Mouse (Mus musculus) myocyte (in vitro differentiated cells): ENCODE results near the gene Glrx.

ENCODE experiments used
- MAX ChIP-seq: IDR thresholded peaks from one replicate; pipeline ENCODE4 v1.6.1; 2011; ENCODE audit warnings: low read depth, mild to moderate bottlenecking, control low read depth
- MYOD1 ChIP-seq, 3 experiments: IDR thresholded peaks; one replicate each; pipeline ENCODE4 v1.6.1; 2011; ENCODE audit warnings: control low read depth in 2 of 3, low read depth in 2 of 3, mild to moderate bottlenecking in 2 of 3, moderate library complexity in 1 of 3; ENCODE audit not compliant: insufficient read length in 2 of 3, control insufficient read depth in 1 of 3
- MYOG ChIP-seq, 3 experiments: IDR thresholded peaks; one replicate each; pipeline ENCODE4 v1.6.1; 2011; ENCODE audit warnings: control low read depth in 2 of 3, low read depth in 2 of 3, mild to moderate bottlenecking in 2 of 3; ENCODE audit not compliant: insufficient read length in 2 of 3, control insufficient read depth in 1 of 3, insufficient read depth in 1 of 3
- POLR2A ChIP-seq: IDR thresholded peaks from one replicate; pipeline ENCODE4 v1.6.1; 2011; ENCODE audit warnings: low read depth, mild to moderate bottlenecking, control low read depth, moderate library complexity; ENCODE audit not compliant: insufficient read length
- POLR2AphosphoS2 ChIP-seq: IDR thresholded peaks from one replicate; pipeline ENCODE4 v1.6.1; 2011; ENCODE audit warnings: low read depth, control low read depth; ENCODE audit not compliant: insufficient read length
- TCF12 ChIP-seq: IDR thresholded peaks from one replicate; pipeline ENCODE4 v1.6.1; 2011; ENCODE audit warnings: mild to moderate bottlenecking, control low read depth; ENCODE audit not compliant: poor library complexity, insufficient read depth, severe bottlenecking
- TCF3 ChIP-seq: IDR thresholded peaks from one replicate; pipeline ENCODE4 v1.6.1; 2011; ENCODE audit warnings: low read depth, control low read depth; ENCODE audit not compliant: insufficient read length
- USF1 ChIP-seq: IDR thresholded peaks from one replicate; pipeline ENCODE4 v1.6.1; 2011; ENCODE audit warnings: low read depth, mild to moderate bottlenecking, control low read depth, moderate library complexity

GRCm38 (mm10) chr13:75865486-75866184 is 26.0 kb downstream of the Glrx start:
- TF ChIP-seq MYOG (IDR thresholded peaks at IDR 0.05; ENCODE audit: control insufficient read depth in 1 of 3, insufficient read depth in 1 of 3, insufficient read length in 2 of 3, low read depth in 2 of 3) (no peak), POLR2A (no peak), TCF12 (no peak), MYOD1 (IDR thresholded peaks at IDR 0.05; ENCODE audit: control insufficient read depth in 1 of 3, insufficient read length in 2 of 3, low read depth in 2 of 3) (no peak), USF1 (no peak), TCF3 (no peak), POLR2AphosphoS2 (no peak), MAX (no peak)
